Mouse (Mus musculus) natural killer cell, adult 2 months (primary cell): ENCODE data around the gene Osbpl7.

Experiments used
- DNase-seq, 2 experiments: peaks; one replicate each; pipeline ENCODE4 v3.0.0; 2022; ENCODE audit warnings: low spot score in 2 of 2

The Osbpl7 gene

GRCm38 (mm10) chr11:97040301-97041021 lies 10.0 kb upstream of the Osbpl7 start:
- DNase-seq: no peak

GRCm38 (mm10) chr11:97041022-97041899 lies 9.2 kb upstream of the Osbpl7 start, which contains the start of the genes Lrrc46 and Mrpl10:
TSS of gene Lrrc46 (minus strand) at chr11:97041407.
TSS of gene Mrpl10 (plus strand) at chr11:97041560.
- peak; percentile 83 to 89 for DNase-seq

GRCm38 (mm10) chr11:97044902-97045301 lies 5.5 kb upstream of the Osbpl7 start:
- DNase-seq: no peak

GRCm38 (mm10) chr11:97045861-97046260 lies 4.6 kb upstream of the Osbpl7 start:
- peak in 1 of 2 experiments; percentile 28 for DNase-seq

GRCm38 (mm10) chr11:97048090-97048650 lies 2.3 kb upstream of the Osbpl7 start:
- no peak for DNase-seq

GRCm38 (mm10) chr11:97049492-97050085 lies 839 bp upstream of the Osbpl7 start:
- no peak for DNase-seq

- peak in 1 of 2 experiments; percentile 25 for DNase-seq
Observed at GRCm38 (mm10) chr11:97050944-97051586, 637 bp downstream of the Osbpl7 start.

GRCm38 (mm10) chr11:97052219-97052646 lies 1.8 kb downstream of the Osbpl7 start:
- DNase-seq: peak in 1 of 2 experiments; percentile 21

- DNase-seq: no peak
Observed at GRCm38 (mm10) chr11:97063274-97063920, 13.0 kb downstream of the Osbpl7 start.

- no peak for DNase-seq
Observed at GRCm38 (mm10) chr11:97063921-97064295, 13.5 kb downstream of the Osbpl7 start.

GRCm38 (mm10) chr11:97065538-97066295 lies 15.3 kb downstream of the Osbpl7 start:
- DNase-seq: no peak

- DNase-seq: no peak
Observed at GRCm38 (mm10) chr11:97066656-97067360, 16.4 kb downstream of the Osbpl7 start.

GRCm38 (mm10) chr11:97069333-97069732 lies 18.9 kb downstream of the Osbpl7 start:
- DNase-seq: no peak

GRCm38 (mm10) chr11:97069770-97070169 lies 19.3 kb downstream of the Osbpl7 start:
- no peak for DNase-seq

GRCm38 (mm10) chr11:97071129-97071528 lies 20.7 kb downstream of the Osbpl7 start:
- DNase-seq: no peak

- peak; percentile 40 to 47 for DNase-seq
Observed at GRCm38 (mm10) chr11:97072533-97072932, 22.1 kb downstream of the Osbpl7 start.

- no peak for DNase-seq
Observed at GRCm38 (mm10) chr11:97074235-97074634, 23.8 kb downstream of the Osbpl7 start.

- no peak for DNase-seq
Observed at GRCm38 (mm10) chr11:97078751-97079150, 28.3 kb downstream of the Osbpl7 start.

- DNase-seq: no peak
Observed at GRCm38 (mm10) chr11:97080291-97080690, 29.9 kb downstream of the Osbpl7 start.
